Mouse (Mus musculus) frontal cortex, adult 2 months (tissue): ENCODE measurements around the gene Rab42. TPM values are rescaled to one million over a fixed set of nuclear protein-coding genes. Genes with fewer than 3 reads are reported as not detected.

ENCODE experiments used
- polyA plus RNA-seq: library from polyadenylated mRNA; depleted of rRNA; stranded (reverse); fragments of >200 nt; gene quantifications from 2 replicates; pipeline ENCODE4 v1.2.3, GENCODE M21; 2012; rRNA removed

Gene Rab42
- polyA plus RNA-seq, 1 experiment, result 3.9 TPM

Other genes starting within 250 kb of the Rab42 start
- gene Gm10300, start 228.7 kb downstream of the Rab42 start, polyA plus RNA-seq, result 0.06 TPM in 1 of 2 replicates, not detected in the other
- 29.1 and 29.3 TPM in 2 replicates for gene Epb41, start 228.1 kb downstream of the Rab42 start, polyA plus RNA-seq
- 12.8 and 13.1 TPM in 2 replicates for gene Oprd1, start 158.9 kb downstream of the Rab42 start, polyA plus RNA-seq
- 19.0 and 21.8 TPM in 2 replicates for gene Ythdf2, start 91.1 kb downstream of the Rab42 start, polyA plus RNA-seq
- 20.7 and 21.6 TPM in 2 replicates for gene Gmeb1, start 41.8 kb downstream of the Rab42 start, polyA plus RNA-seq
- gene Taf12, start 29.0 kb downstream of the Rab42 start, polyA plus RNA-seq, result 16.7 and 17.9 TPM in 2 replicates
- gene Trnau1ap, start 26.2 kb upstream of the Rab42 start, polyA plus RNA-seq, result 17.4 and 18.4 TPM in 2 replicates
- 9.5 and 11.1 TPM in 2 replicates for gene Rcc1, start 50.2 kb upstream of the Rab42 start, polyA plus RNA-seq
- 6.3 and 7.2 TPM in 2 replicates for gene Phactr4, start 119.1 kb upstream of the Rab42 start, polyA plus RNA-seq
- 6.2 and 6.7 TPM in 2 replicates for gene Med18, start 160.5 kb upstream of the Rab42 start, polyA plus RNA-seq
- 9.2 and 9.7 TPM in 2 replicates for gene Sesn2, start 207.1 kb upstream of the Rab42 start, polyA plus RNA-seq
- gene Atpif1, start 230.3 kb upstream of the Rab42 start, polyA plus RNA-seq, result 869 and 938 TPM in 2 replicates
- 143 and 159 TPM in 2 replicates for gene Dnajc8, start 232.2 kb upstream of the Rab42 start, polyA plus RNA-seq